Mouse (Mus musculus): ENCODE measurements at regions not wholly inside any gene's neighbourhood (a gene's known extent, or its start where the extent isn't known, plus 50 kb on each side); places are given as distances from the start of the nearest gene placed in this dataset.
A peak's percentile ranks its signal among the peaks of the same experiment; 100 is the strongest.
"Not testable (repeated sequence)": the region's sequence is repeated elsewhere in the genome, so short reads cannot be mapped to it uniquely, and the experiment has no call there.

DNA sequence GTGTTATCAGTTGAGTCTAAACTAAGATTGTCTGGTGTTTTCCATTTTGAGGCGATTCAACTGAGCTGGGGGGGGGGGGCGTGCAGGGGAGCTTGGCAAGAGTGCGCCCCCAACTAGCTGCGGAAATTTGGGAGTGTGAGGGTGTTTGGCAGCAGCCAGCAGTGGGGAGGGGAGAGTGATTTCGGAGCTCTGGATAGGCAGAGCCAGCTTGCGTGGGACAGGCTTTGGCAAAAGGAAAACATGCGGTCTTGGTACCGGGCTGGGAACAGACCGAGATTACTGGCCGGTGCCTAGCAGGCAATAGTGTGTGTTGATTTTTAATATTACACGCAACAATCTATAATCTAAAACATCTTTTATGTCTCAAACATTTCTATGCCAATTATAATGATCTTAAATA, 199.4 kb upstream of the Cdk6 start:
- peak in 1 of 2 experiments; percentile 6 for DNase-seq

DNA sequence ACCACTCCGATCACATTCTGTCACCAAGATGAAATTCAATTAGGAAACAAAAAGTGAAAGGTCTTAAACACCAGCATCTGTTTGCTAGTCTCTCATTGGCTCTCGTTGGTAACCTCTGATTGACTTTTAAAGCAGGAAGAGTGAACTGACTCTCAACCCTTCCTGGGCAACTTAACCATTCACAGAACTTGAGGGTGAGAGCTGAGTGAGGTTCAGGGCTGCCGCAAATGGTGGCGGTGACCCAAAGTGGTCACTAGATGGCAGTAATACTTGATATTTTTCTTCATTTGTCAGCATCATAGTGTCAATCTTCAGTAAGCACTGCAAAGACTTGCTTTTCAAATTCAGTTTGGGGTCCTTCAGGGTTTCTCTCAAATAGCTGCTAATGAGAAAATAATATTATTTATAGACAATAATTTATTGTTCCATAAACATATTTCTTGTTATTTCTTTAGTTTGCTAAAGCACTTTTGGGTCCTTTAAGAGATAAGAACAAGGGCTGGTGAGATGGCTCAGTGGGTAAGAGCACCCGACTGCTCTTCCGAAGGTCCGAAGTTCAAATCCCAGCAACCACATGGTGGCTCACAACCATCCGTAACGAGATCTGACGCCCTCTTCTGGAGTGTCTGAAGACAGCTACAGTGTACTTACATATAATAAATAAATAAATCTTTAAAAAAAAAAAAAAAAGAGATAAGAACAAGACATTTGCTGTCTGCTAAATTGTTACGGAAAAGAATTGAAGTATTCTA, 194.6 kb upstream of the Cdk6 start:
- peak; percentile 37 to 51 for DNase-seq

DNA sequence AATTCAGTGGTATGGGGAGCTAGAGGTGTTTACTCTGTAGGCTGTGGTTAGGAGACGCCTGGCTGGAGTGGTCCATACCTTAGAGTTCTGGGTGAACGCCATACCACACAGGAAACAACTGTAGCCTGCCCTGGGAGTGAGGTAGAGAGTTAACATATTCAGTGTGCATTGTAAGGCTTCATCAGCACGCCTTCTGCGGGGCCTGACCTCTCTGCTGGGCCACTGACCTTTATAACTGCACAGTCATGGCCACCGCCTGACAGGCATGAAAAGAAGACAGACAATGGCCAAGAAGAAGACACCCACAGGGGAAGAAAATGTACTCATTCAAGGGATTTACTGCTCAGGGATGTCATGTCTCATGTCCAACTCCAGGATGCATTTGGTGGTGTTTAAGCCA, 191.4 kb upstream of the Cdk6 start:
- DNase-seq = not testable (repeated sequence)

DNA sequence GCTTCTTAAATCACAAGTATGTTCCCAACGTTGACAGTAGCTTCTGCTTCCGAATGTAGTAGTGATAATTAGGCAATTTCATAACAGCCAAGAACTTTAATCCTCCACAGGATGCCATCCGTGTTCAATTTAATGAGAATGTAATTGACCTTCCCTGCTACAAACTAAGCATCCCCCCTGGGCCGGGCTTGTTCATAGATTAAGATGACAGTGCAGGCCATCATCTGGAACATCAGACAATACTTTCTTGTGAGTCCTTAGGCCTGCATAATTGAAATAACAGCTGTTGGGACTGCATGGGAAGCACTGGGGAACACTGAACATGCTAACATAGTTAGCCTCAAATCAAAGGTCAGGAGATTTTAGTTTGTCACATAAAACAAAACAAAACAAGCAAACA, 190.5 kb upstream of the Cdk6 start:
- not testable (repeated sequence) for DNase-seq

DNA sequence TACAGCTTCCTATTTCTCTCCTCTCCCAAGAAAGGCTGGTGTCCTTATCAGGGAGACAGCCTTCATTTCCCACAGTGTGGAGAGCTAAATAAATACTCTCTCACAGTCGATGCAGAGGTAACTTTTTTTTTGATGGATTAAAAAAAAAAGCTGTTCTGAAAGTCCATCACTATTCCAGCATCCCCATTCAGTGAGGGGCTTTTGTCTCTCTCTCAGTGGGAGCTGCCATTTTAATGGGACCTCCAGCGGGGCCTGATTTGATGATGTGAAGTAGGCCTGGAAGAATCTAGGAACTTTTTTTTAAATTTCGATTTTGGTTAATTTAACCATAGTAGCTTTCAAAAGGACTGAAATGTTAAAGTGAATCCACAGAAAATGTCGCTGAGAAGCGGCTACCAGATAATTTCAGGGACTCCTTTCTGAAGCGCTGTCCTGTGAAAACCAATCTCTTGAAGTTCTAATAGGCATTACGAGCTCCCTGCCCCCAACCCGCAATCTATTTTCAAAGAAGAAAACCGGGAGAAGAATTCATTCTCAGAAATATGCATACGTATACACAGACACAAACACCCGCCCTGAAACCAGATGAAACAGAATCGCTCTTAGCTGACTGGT, 189.6 kb upstream of the Cdk6 start:
- not testable (repeated sequence) for DNase-seq

DNA sequence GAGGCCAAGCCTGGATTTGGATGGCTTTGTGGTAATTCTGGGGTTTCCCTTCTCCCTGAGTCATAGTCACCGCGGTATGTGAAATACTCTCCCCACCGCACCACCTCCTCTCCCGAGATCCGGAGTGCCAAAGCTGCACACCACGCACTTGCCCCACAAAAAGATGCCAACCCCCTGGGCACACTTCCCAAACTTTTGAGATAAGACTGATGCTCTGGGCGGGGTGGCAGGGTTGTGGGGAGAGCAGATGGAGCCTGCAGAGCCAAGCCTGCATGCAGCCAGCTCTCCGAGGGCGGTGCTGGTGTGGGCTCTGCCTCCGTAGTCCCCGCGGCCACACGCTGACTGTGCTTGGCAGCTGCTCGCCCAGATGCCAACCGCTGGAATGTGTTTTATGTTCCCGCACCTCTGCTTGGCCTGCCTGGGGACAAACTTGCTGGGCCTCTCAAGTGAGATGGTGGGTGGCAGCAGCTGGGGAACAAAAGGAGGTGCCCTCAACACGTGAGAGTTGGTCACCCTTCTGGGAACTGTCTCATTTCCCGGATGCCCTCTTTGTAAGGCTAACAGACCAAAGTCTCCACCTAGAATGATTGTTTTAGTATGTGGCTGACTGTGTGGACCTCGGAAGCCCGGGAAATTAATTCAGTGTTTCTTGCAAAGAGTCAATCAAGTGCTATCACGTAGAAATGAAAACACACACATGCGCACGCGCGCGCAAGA, 189.0 kb upstream of the Cdk6 start:
- peak; percentile 45 to 62 for DNase-seq

DNA sequence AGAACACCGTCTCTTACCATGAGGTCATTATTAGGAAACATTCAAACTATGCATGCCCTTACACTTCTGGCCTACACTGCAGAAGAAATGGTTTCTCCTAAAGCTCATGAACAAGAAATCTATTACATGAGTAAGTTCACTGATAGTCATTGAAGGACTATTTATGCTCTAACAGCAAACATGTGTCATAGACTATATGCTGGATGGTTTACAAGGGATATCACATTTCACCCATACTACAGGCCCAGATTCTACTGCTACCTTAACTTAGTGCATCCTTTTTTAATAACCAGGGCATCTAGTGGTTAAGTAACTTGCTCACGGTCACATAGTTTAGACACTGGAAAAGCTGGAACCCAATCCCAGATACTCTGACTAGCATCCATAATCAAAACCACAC, 175.8 kb upstream of the Cdk6 start:
- not testable (repeated sequence) for DNase-seq

DNA sequence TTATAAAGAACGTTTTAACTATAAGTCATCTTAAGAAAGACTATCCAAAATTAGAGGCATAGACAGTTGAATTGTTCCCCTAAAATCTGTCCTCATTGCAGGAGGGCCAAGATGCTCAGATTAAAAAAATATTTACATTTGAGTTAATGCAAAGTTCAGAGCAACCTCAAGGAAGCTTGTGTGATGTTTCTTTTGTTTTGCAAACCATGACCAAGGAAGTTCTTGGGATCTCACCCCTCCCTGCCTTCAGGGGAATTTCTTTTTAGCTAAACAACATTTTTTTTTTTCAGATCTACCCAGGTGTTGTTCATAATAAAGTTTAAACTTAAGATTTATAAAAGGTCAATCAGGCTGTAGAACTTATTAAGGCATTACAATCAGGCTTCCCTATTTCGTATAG, 174.8 kb upstream of the Cdk6 start:
- DNase-seq = not testable (repeated sequence)

DNA sequence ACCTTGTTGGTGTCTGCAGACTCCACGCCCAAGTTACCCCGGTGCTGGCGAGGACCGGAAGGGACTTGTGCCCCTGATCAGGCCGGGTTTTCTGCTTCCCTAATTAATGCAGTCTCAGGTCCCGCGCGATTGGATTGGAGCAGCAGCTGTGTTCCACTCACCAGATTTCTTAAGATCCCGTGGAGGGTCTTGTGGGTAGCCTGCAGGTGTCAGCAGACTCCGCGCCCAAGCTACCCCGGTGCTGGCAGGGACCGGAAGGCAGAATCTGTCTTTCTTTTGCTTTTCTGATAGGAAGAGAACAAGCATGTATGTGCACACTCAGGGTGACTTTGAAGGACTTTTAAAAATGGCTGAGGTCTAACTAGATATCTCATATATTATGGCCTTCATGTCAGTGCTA, 147.7 kb upstream of the Cdk6 start:
- peak; percentile 2 to 3 for DNase-seq

DNA sequence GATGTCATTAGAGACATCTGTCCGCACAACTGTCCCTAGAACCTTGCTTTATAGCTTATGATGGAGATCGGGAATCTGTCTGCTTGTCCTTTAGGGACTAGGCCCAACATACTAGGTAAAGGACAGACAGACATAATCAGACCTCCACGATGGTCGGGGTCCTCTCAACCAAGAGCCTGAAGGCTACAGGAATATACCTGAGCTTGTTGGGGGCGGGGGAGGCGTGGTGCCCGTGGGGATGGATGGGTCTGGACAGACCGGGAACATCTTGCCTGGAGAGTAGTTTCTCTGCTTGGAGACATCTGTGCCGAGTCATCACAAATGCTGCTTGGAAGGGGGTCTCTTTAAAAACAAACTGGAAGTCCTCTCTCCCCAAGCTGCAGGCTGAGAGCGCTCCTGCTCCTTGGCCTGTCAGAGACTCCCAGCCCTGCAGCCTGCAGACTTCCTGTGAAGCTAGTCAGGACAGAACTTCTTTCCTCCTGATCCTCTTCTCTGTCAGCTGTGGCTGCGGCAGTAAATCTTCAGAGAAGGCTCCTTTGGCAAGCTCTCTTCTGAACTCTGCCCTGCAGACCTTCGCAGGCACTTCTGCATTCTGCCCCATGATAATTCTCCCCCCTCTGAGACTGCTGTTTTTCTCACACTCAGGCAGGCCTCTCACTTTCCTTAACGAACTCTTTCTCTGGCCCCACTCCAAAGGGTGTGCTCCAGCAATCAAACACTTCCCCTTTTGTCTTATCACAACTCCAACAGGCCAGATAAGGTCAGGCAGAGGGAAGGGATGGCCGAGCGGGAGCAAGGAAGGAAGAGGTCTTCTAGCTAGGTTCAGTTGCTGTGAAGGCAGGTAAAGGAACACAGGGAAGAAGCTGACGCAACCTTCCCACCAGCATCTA, 143.1 kb upstream of the Cdk6 start:
- peak; percentile 1 for DNase-seq

DNA sequence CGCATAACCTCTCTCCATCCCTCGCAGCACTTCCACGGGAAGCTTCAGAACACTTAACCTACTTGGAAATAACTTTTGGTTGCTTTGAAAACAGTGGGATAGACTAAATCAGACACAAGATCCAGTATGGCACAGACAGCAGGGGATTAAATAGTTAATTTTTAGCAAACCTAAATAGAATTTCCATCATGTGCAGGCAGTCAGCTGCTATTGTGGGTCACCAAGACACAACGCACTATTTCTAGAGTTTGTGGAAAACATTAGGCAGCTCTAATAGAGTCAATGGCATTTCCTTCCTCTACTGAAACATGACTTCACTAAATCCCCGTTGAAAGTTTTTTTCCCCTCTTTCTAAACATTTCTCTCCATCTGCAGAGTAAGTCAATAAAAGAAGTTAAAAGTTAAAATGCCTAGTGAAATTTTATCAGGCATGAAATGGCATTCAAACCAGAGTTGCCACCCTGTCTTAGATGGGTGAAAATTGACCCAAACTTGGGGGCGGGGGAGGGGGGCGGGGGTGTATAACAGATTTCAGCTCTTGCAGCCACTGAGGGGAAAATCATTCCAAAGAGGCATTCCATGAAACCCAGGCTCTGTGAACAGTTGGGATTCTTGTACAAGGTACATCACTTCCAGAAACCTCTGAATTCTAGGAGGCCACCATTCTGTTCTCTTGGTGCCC, 142.3 kb upstream of the Cdk6 start:
- not testable (repeated sequence) for DNase-seq

DNA sequence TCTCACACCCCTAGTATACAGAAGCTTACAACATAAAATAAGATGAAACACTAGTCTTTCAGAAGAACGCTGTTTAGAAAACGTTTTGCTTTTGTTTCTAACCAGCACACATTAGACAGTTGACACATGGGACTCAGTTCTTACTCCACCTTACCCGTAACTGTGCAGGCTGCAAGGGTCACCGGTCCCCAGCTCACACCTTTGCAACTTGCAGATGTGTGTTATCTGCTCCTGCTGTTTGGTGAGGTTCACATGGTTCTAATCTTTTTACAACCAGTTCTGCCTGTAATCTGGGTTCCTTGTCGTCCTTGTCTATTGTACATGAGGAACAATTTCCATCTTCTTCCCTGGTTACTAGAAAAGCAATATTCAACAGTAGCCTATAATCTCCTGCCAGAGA, 135.1 kb upstream of the Cdk6 start:
- DNase-seq = not testable (repeated sequence)

DNA sequence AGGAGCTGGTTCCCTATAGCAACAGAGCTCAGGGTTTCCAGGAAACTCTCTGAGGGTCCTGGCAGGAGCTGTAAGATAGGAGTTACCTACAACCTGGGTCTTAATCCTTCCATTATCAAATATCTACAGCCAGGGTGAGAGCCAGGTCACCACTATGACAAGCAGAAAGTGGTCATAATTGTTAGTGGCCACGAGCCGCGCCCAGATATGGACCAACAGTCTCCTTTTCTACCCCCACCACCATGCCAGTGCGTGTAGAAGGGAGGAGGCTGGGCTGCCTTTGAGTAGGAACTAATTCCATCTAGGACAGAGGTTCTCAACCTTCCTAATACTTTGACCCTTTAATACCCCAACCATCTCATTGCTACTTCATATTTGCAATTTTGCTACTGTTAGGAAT, 133.0 kb upstream of the Cdk6 start:
- DNase-seq = not testable (repeated sequence)

DNA sequence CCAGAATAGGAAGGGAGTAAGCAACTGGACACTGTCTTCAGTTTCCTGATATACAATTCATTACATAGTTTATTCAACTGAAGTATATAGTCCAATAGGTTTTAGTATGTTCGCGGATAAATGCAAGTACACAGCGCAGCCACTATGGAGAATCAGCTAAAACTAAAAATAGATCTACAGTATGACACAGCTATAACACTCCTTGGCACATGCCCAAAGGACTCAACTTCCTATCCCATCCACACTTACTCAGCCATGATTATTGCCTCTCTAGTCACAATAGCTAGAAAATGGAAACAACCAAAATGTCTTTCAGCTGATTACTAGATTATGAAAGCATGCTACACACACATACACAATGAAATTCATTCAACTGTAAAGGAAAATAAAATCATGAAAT, 130.0 kb upstream of the Cdk6 start:
- DNase-seq = no peak

DNA sequence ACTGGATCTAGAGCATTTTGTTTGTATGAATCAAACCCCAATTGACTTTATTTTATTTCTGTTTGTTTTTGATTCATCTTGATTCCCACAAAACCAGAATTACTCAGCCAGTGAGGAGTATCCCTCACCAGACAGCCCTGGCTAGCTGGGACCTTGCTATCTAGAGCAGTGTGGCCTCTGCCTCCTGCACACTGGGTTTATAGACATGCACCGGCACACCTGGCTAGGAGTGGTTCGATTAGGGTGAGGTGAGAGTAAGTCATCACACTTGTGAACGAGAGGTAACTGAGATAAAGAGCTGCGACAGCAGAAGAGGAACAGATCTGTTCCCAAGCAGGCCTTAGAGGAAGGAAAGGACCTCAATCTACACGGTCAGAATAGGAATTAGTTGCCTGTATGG, 125.2 kb upstream of the Cdk6 start:
- no peak for DNase-seq

DNA sequence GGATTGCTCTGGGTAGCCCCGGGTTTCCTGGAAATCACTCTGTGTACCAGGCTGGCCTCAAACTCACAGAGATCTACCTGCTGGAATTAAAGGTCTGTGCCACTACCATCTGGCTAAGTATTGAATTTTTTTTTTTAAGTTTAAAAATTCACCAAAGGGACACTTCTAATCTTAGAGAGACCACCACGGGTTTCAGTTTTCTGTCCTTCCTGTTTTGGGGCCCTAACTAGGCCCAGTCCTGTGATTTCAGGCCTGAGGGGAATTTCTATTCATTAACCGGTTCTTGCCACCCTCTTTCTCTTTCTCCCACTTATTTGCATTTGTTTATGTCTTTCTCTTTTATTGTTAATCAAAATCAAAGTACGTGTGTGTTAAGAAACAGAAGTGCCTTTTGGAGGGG, 122.1 kb upstream of the Cdk6 start:
- DNase-seq = no peak

DNA sequence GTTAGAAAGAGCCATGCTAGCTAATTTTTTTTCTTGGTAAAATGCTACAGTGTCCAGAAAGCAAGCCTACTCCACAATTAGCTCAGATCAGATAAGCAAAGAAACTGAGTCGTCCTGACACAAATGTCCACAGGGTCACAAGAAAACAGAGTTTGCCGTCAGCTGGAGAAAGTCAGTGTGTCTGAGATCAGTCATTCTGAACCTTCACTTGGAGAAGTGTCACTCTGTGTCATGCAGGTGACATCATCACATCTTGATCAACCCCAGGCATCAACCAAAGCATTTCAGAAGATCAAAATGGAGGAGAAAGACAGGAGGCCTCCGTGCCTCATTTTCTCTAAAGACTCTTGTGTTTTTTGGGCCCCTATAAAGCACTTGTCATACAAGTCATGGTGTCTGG, 121.5 kb upstream of the Cdk6 start:
- DNase-seq = no peak

DNA sequence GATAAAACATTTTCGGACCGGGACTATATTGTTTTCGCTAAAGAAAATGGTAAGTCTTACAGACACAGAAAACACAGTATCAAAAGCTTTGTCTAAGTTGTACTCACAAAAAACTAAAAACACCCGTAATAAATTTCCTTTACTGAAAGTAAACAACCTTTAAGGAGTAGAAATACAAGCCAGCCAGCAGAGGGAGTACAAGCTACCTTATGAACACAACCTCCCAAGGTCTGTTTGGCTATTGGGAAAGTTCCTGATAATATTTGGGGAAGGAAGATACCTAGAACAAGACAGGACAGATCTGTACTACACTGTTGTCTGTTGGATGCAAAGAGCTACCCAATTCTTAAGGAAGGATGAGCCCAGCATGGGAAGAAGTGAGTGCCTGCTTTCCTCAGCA, 117.5 kb upstream of the Cdk6 start:
- DNase-seq = peak; percentile 39 to 43

DNA sequence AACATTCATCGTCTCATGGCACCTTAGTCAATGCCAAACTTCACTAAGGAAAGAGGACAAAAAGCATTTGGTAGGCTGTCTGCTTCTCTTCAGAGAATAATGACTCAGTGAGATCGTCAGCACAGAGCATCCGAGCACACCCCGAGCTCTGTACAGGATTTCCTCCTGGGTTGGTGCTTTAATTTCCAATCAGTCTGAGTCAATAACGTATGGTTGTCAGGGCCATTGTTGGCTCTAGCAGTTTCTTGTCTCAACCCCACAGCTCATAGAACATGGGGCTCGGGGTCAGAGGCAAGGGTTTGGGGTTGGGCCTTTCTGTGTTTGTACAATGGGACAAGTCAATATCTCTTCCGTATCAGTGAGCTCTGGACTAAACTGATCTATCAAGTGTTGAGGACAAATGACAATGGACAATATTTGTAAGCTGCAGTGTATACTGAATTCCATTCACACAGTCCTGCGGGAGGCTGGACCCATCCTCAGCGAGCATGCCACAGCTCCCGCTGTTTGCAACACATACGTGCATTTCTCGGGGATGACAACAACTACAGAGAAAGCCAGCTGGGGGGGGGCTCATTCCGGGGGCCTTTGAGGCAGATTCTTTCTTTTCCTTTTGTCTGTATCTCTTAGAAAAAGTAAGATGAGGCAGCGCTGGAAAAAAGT, 116.8 kb upstream of the Cdk6 start:
- DNase-seq = not testable (repeated sequence)

DNA sequence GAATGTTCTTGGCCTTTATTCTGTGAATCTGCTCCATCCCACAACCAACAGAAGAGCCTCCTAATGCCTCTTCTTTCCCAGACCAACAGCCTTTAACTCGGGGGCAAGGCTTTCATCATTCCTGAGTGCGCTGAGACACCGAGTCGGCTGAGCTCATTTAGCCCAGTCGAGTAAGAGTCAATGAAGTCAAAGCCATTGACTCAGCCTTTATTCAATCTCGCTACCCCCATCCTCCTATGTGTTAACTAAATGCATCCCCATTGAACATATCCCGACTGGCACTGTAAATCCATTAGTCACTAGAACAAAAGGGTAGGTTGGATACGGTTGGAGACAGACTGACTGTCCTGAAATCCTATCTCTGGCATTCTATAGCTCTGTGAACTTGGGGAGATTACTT, 115.9 kb upstream of the Cdk6 start:
- DNase-seq = not testable (repeated sequence)

DNA sequence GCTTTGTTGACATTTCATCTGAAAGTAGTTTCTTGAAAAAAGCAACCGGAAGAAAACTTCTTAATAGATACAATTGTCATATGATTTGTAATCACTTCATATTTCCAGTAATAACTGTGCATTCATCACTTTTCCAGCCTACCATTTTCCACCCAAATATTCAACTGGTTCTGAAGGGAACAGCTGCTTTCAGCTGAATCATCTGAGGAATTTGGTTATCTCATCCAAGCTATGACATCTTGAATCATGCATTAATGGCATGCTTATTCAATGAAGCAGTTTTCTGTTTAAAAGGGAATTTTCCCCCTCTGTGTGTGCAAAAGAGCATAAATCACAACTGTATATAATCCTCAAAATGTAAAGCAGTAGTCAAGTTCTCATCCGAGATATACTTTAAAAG, 97.2 kb upstream of the Cdk6 start:
- not testable (repeated sequence) for DNase-seq

DNA sequence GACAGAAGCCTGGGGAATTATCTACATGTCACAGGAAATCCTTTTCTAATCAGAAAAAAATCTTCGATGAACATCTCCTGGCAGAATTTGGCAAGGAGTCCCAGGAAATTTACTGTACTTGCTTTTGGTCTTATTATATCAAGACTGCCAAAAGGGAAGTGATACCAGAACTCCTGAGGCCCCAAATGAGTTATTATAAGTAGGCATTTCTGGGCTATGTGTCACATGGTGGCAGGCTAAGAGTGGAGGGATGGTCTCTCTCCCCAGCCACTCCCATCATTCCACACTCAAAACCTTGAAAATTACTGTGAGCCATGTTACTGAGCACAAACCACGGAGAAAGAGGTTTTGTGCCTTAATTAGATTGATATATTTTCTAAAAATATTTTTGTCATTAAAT, 94.0 kb upstream of the Cdk6 start:
- DNase-seq = no peak

Measured in cerebellum, postnatal 10 days (tissue).